Mouse (Mus musculus): ENCODE measurements around the gene Kcnip3.
A peak's percentile ranks its signal among the peaks of the same experiment; 100 is the strongest.

Kcnip3 gene

GRCm38 (mm10) chr2:127517081-127517480 lies 4.8 kb downstream of the Kcnip3 start:
- no peak for DNase-seq

GRCm38 (mm10) chr2:127514380-127515124 lies 7.3 kb downstream of the Kcnip3 start:
- peak; percentile 30 for DNase-seq

- no peak for DNase-seq
Observed at GRCm38 (mm10) chr2:127513244-127513643, 8.7 kb downstream of the Kcnip3 start.

GRCm38 (mm10) chr2:127511426-127511825 lies 10.5 kb downstream of the Kcnip3 start:
- no peak for DNase-seq

- DNase-seq: peak; percentile 48
Observed at GRCm38 (mm10) chr2:127507967-127508660, 13.8 kb downstream of the Kcnip3 start.

GRCm38 (mm10) chr2:127507077-127507774 lies 14.7 kb downstream of the Kcnip3 start:
- DNase-seq: peak; percentile 85

- DNase-seq: no peak
Observed at GRCm38 (mm10) chr2:127506131-127506632, 15.7 kb downstream of the Kcnip3 start.

- no peak for DNase-seq
Observed at GRCm38 (mm10) chr2:127505196-127505595, 16.7 kb downstream of the Kcnip3 start.

- DNase-seq: no peak
Observed at GRCm38 (mm10) chr2:127503751-127504549, 17.9 kb downstream of the Kcnip3 start.

GRCm38 (mm10) chr2:127501061-127501460 lies 20.8 kb downstream of the Kcnip3 start:
- peak; percentile 62 for DNase-seq

GRCm38 (mm10) chr2:127498750-127499149 lies 23.1 kb downstream of the Kcnip3 start:
- DNase-seq: no peak

- no peak for DNase-seq
Observed at GRCm38 (mm10) chr2:127496321-127496720, 25.6 kb downstream of the Kcnip3 start.

- DNase-seq: peak; percentile 84
Observed at GRCm38 (mm10) chr2:127484476-127485170, 37.3 kb downstream of the Kcnip3 start.

- peak; percentile 43 for DNase-seq
Observed at GRCm38 (mm10) chr2:127483001-127483400, 38.9 kb downstream of the Kcnip3 start.

GRCm38 (mm10) chr2:127482533-127482911 lies 39.4 kb downstream of the Kcnip3 start:
- DNase-seq: peak; percentile 77

- DNase-seq: peak; percentile 11
Observed at GRCm38 (mm10) chr2:127481841-127482532, 39.9 kb downstream of the Kcnip3 start.

GRCm38 (mm10) chr2:127479763-127480162 lies 42.1 kb downstream of the Kcnip3 start:
- no peak for DNase-seq

GRCm38 (mm10) chr2:127479210-127479609 lies 42.7 kb downstream of the Kcnip3 start:
- DNase-seq: no peak

GRCm38 (mm10) chr2:127472279-127472678 lies 49.6 kb downstream of the Kcnip3 start:
- DNase-seq: no peak

GRCm38 (mm10) chr2:127471281-127471680 lies 50.6 kb downstream of the Kcnip3 start:
- no peak for DNase-seq

GRCm38 (mm10) chr2:127470661-127471060 lies 51.2 kb downstream of the Kcnip3 start:
- peak; percentile 45 for DNase-seq
